Comparison of ENCODE assay signal across 9 mouse cellular contexts in the genomic region with DNA sequence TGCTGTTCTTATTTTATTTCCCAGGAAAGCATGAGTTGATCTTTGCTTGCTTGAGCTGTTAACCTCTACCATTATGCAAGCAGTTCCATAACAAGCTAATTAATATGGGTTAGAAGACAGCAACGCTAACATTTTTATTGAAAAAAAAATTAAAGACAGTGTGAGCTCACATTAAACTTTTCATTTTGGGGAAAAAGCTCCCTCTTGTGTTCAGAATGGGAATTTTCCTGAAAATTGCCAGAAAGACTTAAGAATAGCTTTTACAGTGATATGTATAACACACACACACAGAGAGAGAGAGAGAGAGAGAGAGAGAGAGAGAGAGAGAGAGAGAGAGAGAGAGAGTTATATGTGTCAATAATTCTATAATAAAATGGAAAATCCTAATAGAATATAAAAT. TPM values are rescaled to one million over a fixed set of nuclear protein-coding genes. Genes with fewer than 3 reads are reported as not detected.
A peak's percentile ranks its signal among the peaks of the same experiment; 100 is the strongest.
DNase-seq lines count a peak whose midpoint lies in the region; ATAC-seq and TF ChIP-seq lines count a peak whose summit lies in the region.
"Had no signal": no experiment of that assay in that cellular context is flagged by ENCODE, and none has a peak within 500 bp of the region (broad histone marks: within the 10 kb centered on the region; RNA-seq: fewer than 3 reads in every experiment).

No protein-coding gene starts in this region.

- no peak for ATAC-seq in hindbrain, embryonic 14.5 days (ENCODE audit: low FRiP score)
- ATAC-seq in hindbrain, embryonic 16.5 days = no peak

- no peak overlapping the region for H3K4me3 ChIP-seq in hindbrain, embryonic 14.5 days (replicated peaks; ENCODE audit: low read length)
- H3K4me3 ChIP-seq in hindbrain, embryonic 16.5 days (ENCODE audit: low read length) = no peak overlapping the region
- H3K4me3 ChIP-seq in lung, adult 2 months (replicated peaks; ENCODE audit: extremely low read depth, low read depth, low read length) = no peak overlapping the region
- H3K4me3 ChIP-seq: liver, embryonic 15.5 days had no signal

- H3K4me1 ChIP-seq in hindbrain, embryonic 14.5 days (replicated peaks; ENCODE audit: control insufficient read depth, insufficient read depth, low read length) = no peaks in the 10 kb centered on the region
- no peaks in the 10 kb centered on the region for H3K4me1 ChIP-seq in hindbrain, embryonic 16.5 days (ENCODE audit: control insufficient read depth, insufficient read depth, low read depth, low read length)
- H3K4me1 ChIP-seq in lung, adult 2 months (ENCODE audit: control insufficient read depth, insufficient read depth, low read length) = no peaks in the 10 kb centered on the region
- H3K4me1 ChIP-seq: liver, embryonic 15.5 days had no signal

- peak; percentile 68 for DNase-seq in hindbrain, embryonic 14.5 days (ENCODE audit: low spot score)
- DNase-seq in lung, postnatal 36 days = peak; percentile 15
- DNase-seq in lung, adult 2 months = no peak
- peak; percentile 5 for DNase-seq in R1 (ENCODE audit: low read depth, low spot score)
- DNase-seq in induced T-regulatory cell, adult 2 months (ENCODE audit: low read depth) = peak; percentile 38
- no peak for DNase-seq in frontal cortex, postnatal 25 days (ENCODE audit: low spot score in 2 of 2)
- no peak for DNase-seq in right cerebral cortex, postnatal 10 days (ENCODE audit: low spot score in 2 of 2)

- no peak for TF ChIP-seq CTCF in lung, adult 2 months (IDR thresholded peaks at IDR 0.05; ENCODE audit: insufficient read depth, low read length)

- H3K36me3 ChIP-seq in hindbrain, embryonic 14.5 days (replicated peaks; ENCODE audit: control insufficient read depth, insufficient read depth) = no peaks in the 10 kb centered on the region
- no peaks in the 10 kb centered on the region for H3K36me3 ChIP-seq in hindbrain, embryonic 16.5 days (ENCODE audit: control insufficient read depth, insufficient read depth, low read length)
- H3K36me3 ChIP-seq: liver, embryonic 15.5 days had no signal

- H3K27me3 ChIP-seq in hindbrain, embryonic 14.5 days (ENCODE audit: control insufficient read depth, insufficient read depth, low read length) = no peaks in the 10 kb centered on the region
- no peaks in the 10 kb centered on the region for H3K27me3 ChIP-seq in hindbrain, embryonic 16.5 days (replicated peaks; ENCODE audit: control insufficient read depth, insufficient read depth, low read length)
- H3K27me3 ChIP-seq: liver, embryonic 15.5 days had no signal

- no peaks in the 10 kb centered on the region for H3K9me3 ChIP-seq in hindbrain, embryonic 14.5 days (ENCODE audit: control insufficient read depth, low read length)
- no peaks in the 10 kb centered on the region for H3K9me3 ChIP-seq in hindbrain, embryonic 16.5 days (ENCODE audit: control insufficient read depth, low read length)
- H3K9me3 ChIP-seq: liver, embryonic 15.5 days had no signal

- no peak overlapping the region for H3K9ac ChIP-seq in hindbrain, embryonic 14.5 days
- H3K9ac ChIP-seq in hindbrain, embryonic 16.5 days (ENCODE audit: low read depth, low read length) = no peak overlapping the region
- H3K9ac ChIP-seq: liver, embryonic 15.5 days had no signal

- no peak overlapping the region for H3K27ac ChIP-seq in hindbrain, embryonic 14.5 days
- H3K27ac ChIP-seq in hindbrain, embryonic 16.5 days (ENCODE audit: low read depth, low read length) = no peak overlapping the region
- H3K27ac ChIP-seq: liver, embryonic 15.5 days had no signal

- 22% methylated on average over 1 of the region's 1 CpGs for WGBS in hindbrain, embryonic 14.5 days
- WGBS in hindbrain, embryonic 16.5 days = 20% methylated on average over 1 of the region's 1 CpGs
- 10% methylated on average over 1 of the region's 1 CpGs for WGBS in lung, adult 2 months

- TF ChIP-seq POLR2A in lung, adult 2 months (IDR thresholded peaks at IDR 0.05; ENCODE audit: borderline replicate concordance, extremely low read depth, low read depth, low read length) = no peak

- no peak overlapping the region for H3K4me2 ChIP-seq in hindbrain, embryonic 14.5 days (replicated peaks)
- no peak overlapping the region for H3K4me2 ChIP-seq in hindbrain, embryonic 16.5 days (ENCODE audit: low read length)
- H3K4me2 ChIP-seq: liver, embryonic 15.5 days had no signal

RNA-seq across cellular contexts. Expression of a gene that starts 50.3 kb away (rescaled TPM):
- polyA plus RNA-seq in hindbrain, embryonic 14.5 days (2014; fragmentation: Nextera tagmentation; extraction: Ambion mirVana) = 0.37 TPM in 1 of 2 replicates, not detected in the other
- polyA plus RNA-seq in hindbrain, embryonic 16.5 days (2015; fragmentation: Nextera tagmentation; extraction: Ambion mirVana) = 0.11 and 0.16 TPM in 2 replicates
- 1.3 TPM in 1 of 2 replicates, not detected in the other for polyA plus RNA-seq in lung, adult 2 months (2012; rRNA removed)

Comparison
In these comparisons a context has a peak if more than half of its experiments do, and no peak if none do; other contexts are left out.
1. DNase-seq: peak in hindbrain, embryonic 14.5 days (single experiment), lung, postnatal 36 days (single experiment), R1 (single experiment) and induced T-regulatory cell, adult 2 months (single experiment); none in lung, adult 2 months (single experiment), frontal cortex, postnatal 25 days (0 of 2) and right cerebral cortex, postnatal 10 days (0 of 2).